Mouse (Mus musculus) telencephalon, adult 2 months (tissue): Measurements from ENCODE around the gene Olfr270.

Experiments used
- DNase-seq: peaks from one replicate; pipeline ENCODE4 v3.0.0-alpha.2; 2011; ENCODE audit warnings: low read depth, low spot score

The Olfr270 gene

DNA sequence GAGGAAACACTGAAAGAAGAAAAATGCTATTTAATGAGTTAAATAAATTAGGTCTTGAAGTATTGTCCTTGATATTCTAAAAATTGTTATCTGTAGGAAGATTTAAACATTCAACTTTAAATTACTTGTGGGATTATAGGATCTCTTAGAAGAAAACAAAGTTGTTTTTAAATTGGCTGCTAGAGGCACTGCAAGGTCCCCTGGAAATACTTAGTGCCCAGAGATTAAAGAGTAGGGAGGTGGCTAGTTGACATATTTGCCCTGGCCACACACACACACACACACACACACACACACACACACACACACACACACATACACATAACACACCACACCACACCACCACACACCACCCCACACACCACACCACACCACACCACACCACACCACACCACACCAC lies at the start of gene Olfr270:
Gene Olfr270 (plus strand): TSS at position 301 of the 400 bp plus-strand sequence.
- DNase-seq, result no peak

GRCm38 (mm10) chr4:52916659-52917310 lies 47.6 kb upstream of the Olfr270 start:
- no peak for DNase-seq

- DNase-seq, result no peak
Observed at GRCm38 (mm10) chr4:52917311-52917688, 47.0 kb upstream of the Olfr270 start.

DNA sequence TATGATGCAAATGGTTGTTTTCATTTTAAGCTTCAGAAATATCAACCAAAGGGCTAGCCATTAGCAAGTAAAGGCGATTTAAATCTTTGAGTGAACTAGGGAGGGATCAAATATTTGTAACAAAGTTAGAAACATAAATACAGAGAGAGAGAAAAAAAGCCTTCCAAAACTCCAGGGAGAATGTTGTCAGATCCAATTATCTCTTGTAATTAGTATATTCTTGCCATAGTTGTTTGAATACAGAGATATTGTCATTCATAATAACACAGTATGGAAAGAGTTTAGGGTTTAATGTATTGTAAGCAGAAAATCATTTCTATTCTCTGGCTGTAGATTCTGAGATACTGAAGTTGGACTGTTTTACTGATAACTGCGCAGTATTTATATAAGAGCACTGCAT lies 45.3 kb upstream of the Olfr270 start, which contains the start of gene Olfr272:
Gene Olfr272 (minus strand): TSS at position 101 of the 400 bp plus-strand sequence.
- no peak for DNase-seq

- DNase-seq, result no peak
Observed at GRCm38 (mm10) chr4:52930480-52930879, 33.9 kb upstream of the Olfr270 start.

- DNase-seq, result no peak
Observed at GRCm38 (mm10) chr4:52946665-52947064, 17.7 kb upstream of the Olfr270 start.

DNA sequence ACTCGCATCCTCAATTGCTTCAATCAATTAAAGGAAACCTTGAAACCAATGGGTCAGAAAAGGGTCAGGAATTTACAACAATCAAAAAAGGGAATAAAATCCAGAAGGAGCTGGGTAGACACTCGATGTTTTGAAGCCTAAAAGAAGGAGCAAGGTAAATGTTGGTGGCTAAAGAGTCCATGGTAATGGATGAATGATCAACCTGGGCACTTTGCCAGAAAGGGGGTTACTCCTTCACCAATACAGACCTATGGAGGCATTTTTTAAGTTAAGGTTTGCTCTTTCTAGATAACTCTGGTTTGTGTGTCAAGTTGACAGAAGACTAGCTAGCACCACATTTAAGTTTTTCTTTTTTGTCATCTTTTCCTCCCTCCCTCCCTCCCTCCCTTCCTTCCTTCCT lies 15.3 kb upstream of the Olfr270 start:
- no peak for DNase-seq

DNA sequence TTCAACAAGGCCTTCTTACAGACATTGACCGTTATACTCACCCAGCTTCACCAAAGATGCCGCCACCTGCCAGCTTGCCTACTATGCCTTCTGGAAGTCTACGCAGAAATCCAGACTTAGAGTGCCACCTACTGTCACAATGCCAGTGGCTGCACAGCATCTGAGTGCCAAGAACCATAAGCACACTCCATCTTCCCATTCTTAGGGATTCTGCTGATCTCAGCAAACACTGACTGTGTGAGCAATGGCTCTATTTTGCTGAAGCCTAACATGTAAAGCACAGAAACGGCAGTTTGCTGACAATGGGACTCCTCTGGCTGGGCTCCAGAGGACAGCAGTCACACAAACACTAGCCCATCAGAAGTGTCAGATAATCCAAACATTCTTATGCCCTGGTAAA lies 5.7 kb upstream of the Olfr270 start:
- DNase-seq, result peak; percentile 68

GRCm38 (mm10) chr4:52985216-52985615 lies 20.9 kb downstream of the Olfr270 start:
- peak; percentile 11 for DNase-seq

- no peak for DNase-seq
Observed at GRCm38 (mm10) chr4:52986266-52986665, 21.9 kb downstream of the Olfr270 start.

DNA sequence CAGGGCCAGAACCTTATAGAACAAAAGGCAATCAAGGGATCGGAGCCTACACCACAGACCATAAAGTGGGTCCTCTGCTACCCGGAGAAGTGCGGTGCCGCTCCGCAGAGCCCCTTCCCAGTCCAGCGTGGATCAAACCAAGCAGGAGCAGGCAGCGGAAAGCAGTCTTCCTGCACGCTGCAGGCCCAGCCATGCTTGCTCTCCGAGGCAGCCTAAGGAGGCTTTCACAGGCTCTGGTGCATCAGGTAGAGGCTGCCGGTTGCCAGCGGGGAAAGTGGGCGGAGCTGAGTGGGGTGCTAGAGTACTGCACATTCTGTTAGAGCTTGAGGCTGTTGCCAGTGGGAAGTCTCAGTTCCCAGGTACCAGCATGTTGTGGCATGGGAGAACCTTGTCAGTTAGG lies 24.9 kb downstream of the Olfr270 start, which contains the start of gene Nipsnap3a:
Gene Nipsnap3a (plus strand): TSS at position 25 of the 400 bp plus-strand sequence.
- DNase-seq, result no peak

- no peak for DNase-seq
Observed at GRCm38 (mm10) chr4:52999449-52999848, 35.1 kb downstream of the Olfr270 start.

- no peak for DNase-seq
Observed at GRCm38 (mm10) chr4:53000154-53000553, 35.8 kb downstream of the Olfr270 start.

GRCm38 (mm10) chr4:53009183-53009582 lies 44.8 kb downstream of the Olfr270 start:
- no peak for DNase-seq

DNA sequence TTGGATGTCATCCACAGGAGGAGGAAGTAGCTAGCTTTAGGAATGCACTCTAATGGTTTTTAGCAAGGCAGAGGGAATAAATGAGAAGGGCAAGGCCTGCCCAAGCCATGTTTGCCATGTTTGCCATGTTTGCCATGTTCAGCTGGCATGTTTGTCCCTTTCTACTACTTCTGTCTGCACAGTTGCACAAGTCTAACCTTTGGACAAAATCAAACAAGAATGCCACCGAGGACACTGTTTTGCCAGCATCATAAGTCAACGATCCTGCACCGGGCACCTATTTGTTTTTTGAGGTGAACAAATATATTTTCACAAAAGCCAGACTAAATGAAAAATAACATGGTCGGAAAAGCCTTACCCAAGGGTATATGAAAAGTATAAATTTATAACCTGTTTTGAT lies 45.5 kb downstream of the Olfr270 start:
- DNase-seq, result no peak

GRCm38 (mm10) chr4:53011732-53012361 lies 47.5 kb downstream of the Olfr270 start, which contains the start of gene Nipsnap3b:
Gene Nipsnap3b, plus strand, starts transcription at chr4:53011880.
- DNase-seq, result peak; percentile 93

DNA sequence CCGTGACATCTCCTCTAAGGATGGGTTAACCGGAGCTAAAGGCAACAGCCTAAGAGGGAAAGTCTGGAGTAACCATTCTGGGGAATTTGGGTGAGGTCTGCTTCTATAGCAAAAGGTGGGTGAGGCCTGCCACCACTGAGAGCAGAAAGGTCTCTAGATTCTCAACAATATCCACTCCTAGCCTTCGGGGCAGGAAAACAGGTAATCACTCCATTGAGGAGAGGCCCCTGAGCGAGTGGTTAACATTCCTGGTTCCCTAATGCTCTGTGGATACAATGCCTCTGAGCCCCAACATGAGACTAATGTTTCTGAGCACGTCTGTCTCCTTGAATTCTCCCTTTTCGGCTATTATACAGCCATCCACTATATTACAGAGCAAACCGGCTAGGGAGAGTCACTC lies 50.1 kb downstream of the Olfr270 start:
- no peak for DNase-seq

GRCm38 (mm10) chr4:53015024-53015423 lies 50.7 kb downstream of the Olfr270 start:
- no peak for DNase-seq

DNA sequence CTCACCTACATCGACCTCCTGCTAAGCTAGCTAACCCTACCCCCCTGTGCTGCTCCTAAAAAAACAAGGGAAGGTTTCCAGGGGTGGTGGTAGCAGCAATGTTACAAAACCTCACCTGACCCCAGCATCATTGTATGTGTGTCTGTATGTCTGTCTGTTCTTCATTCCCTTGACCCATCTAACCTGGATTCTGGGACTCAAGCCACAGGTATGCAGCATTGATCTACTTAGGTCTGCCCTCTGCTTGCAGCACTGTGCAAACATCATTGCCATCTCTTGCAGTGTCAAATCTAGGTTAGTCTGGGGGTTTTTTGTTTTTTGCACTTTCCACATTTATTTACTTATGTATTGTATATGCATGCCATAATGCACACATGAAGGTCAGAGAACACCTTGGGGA lies 54.0 kb downstream of the Olfr270 start:
- no peak for DNase-seq
